Mouse (Mus musculus) left cerebral cortex, postnatal 14 days (tissue): ENCODE measurements around the gene Lrrc8c. TPM values are rescaled to one million over a fixed set of nuclear protein-coding genes. Genes with fewer than 3 reads are reported as not detected.

Experiments used
- DNase-seq, 2 experiments: peaks; one replicate each; pipeline ENCODE4 v3.0.0; 2021 to 2022; ENCODE audit warnings: low spot score in 2 of 2, mixed read lengths in 1 of 2
- intact Hi-C: fragments of 180-260 bp; cut with DNase I; formaldehyde crosslinking; loops from one replicate; pipeline ENCODE4 v1.15.1; 2025
- total RNA-seq, 2 experiments: library from RNA; stranded (reverse); gene quantifications; 2 replicates each; pipeline ENCODE4 v1.2.3; 2021

The Lrrc8c gene
- total RNA-seq, 2 experiments from 2014 or later = 28.2 to 36.4 TPM

GRCm38 (mm10) chr5:105650728-105651479, 131.7 kb downstream of the Lrrc8c start:
- intact Hi-C loops = no loop called here

DNA sequence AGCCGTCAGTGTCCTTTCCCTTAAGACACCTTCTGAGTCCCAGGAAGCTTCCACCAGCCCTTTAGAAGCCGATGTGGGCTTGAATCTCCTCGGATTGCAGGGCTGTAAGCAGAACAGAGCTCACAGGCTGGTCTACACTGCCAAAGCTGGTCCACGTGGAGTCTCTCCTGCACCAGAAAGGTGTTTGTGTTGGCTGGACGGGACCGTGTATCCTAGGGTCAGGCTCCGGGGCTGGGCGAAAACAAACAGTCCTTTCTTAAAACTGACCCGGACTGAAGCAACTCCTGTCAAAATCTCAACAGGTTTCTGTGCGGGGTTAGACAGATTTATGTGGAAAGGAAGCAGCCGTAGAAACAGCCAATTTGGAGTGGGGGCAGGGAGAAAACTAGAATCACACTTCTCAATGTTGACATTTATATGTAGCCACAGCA, 132.4 kb downstream of the Lrrc8c start:
- intact Hi-C loops = no loop called here

More at GRCm38 (mm10) chr5:105650728-105651479, 131.7 kb downstream of the Lrrc8c start:
- no peak for DNase-seq

GRCm38 (mm10) chr5:105654237-105655063, 135.3 kb downstream of the Lrrc8c start:
- peak; percentile 84 to 91 for DNase-seq
- intact Hi-C loops = loop anchor here (1.0 to 5.0 kb wide), 3 partner anchors 135 to 250 kb away; partner anchors contain the start of gene Lrrc8c

More for the DNA sequence above, 132.4 kb downstream of the Lrrc8c start:
- no peak for DNase-seq

DNA sequence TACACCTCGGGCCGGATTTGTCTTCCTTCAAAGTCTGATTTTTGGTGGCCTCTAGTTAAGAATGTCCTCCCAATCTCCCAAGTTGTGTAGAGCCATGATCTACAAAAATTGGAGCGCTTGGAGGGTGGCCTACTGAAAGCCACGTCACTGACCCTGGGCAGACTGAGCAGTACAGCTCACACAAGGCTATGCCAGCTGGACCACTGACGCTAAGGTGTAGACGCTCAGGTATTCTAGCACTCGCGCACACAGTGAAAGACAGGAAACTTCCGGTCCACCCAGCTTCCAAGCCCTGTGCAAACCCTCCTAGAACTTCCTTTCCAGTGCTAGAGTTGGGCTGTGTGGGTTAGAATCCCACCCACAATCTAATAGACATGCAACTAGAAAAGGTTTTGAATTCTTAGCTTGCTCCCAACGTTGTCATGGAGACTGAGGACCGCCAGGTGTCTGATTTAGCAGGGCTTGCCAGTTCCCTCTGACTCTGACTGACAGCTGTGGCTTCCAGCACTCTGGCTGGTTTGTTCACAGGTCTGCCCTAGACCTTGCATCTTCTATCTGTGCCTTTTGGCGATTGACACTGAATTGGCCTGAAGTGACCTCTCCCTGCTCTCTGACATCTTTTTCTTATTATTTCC, 136.0 kb downstream of the Lrrc8c start:
- intact Hi-C loops = loop anchor here (2.0 to 5.0 kb wide), 2 partner anchors 163 to 250 kb away; no protein-coding TSS in a partner anchor
- DNase-seq = no peak

- no peak for DNase-seq
- intact Hi-C loops = no loop called here
Measured at GRCm38 (mm10) chr5:105661894-105662293, 142.7 kb downstream of the Lrrc8c start.

Other genes starting within 250 kb of the Lrrc8c start
- not detected for gene Gm43302, start 225.7 kb upstream of the Lrrc8c start, total RNA-seq
- under 1 TPM; 0.64 to 0.93 TPM for gene Gbp6, start 225.7 kb upstream of the Lrrc8c start, total RNA-seq
- 100 to 1,000 TPM; 121 to 132 TPM for gene Lrrc8b, start 103.6 kb upstream of the Lrrc8c start, total RNA-seq
- 10 to 100 TPM; 34.9 to 45.6 TPM for gene Lrrc8d, start 180.6 kb downstream of the Lrrc8c start, total RNA-seq